Mouse (Mus musculus) lung, postnatal 0 days (tissue): ENCODE data around the gene Msi1. TPM values are rescaled to one million over a fixed set of nuclear protein-coding genes. Genes with fewer than 3 reads are reported as not detected.
A peak's percentile ranks its signal among the peaks of the same experiment; 100 is the strongest.
"Not testable (repeated sequence)": the region's sequence is repeated elsewhere in the genome, so short reads cannot be mapped to it uniquely, and the experiment has no call there.

Experiments
- ATAC-seq: fragments of 200-750 bp; cut with Nextera tagmentation; 2 replicates; pipeline ENCODE4 v1.8.0; 2017; ENCODE audit warnings: moderate library complexity
- DNase-seq: peaks from one replicate; pipeline ENCODE4 v3.0.0-alpha.2; 2016; ENCODE audit warnings: low spot score
- H3K27ac ChIP-seq: fragments of 300-500 bp; sonication (generic); 2 replicates; pipeline ENCODE4 v1.5.1; 2014; ENCODE audit warnings: antibody characterized with exemption, mild to moderate bottlenecking, low read length, mixed read lengths
- H3K27me3 ChIP-seq: fragments of 300-500 bp; sonication (generic); replicated peaks from 2 replicates; pipeline ENCODE4 v1.6.1; 2014; ENCODE audit warnings: low read length, mixed read lengths; ENCODE audit not compliant: insufficient read depth
- H3K36me3 ChIP-seq: fragments of 300-500 bp; sonication (generic); 2 replicates; pipeline ENCODE4 v1.6.1; 2014; ENCODE audit warnings: low read length, mixed read lengths; ENCODE audit not compliant: insufficient read depth
- H3K4me1 ChIP-seq: fragments of 300-500 bp; sonication (generic); 2 replicates; pipeline ENCODE4 v1.6.1; 2014; ENCODE audit warnings: antibody characterized with exemption, low read depth, low read length, mixed read lengths; ENCODE audit not compliant: insufficient read depth
- H3K4me2 ChIP-seq: fragments of 300-500 bp; sonication (generic); replicated peaks from 2 replicates; pipeline ENCODE4 v1.6.1; 2014; ENCODE audit warnings: low read depth, mild to moderate bottlenecking, low read length, moderate library complexity, mixed read lengths
- H3K4me3 ChIP-seq: fragments of 300-500 bp; sonication (generic); 2 replicates; pipeline ENCODE4 v1.5.1; 2014; ENCODE audit warnings: low read depth, low read length
- H3K9ac ChIP-seq: fragments of 300-500 bp; sonication (generic); replicated peaks from 2 replicates; pipeline ENCODE4 v1.6.1; 2014; ENCODE audit warnings: low read depth, mild to moderate bottlenecking
- H3K9me3 ChIP-seq: fragments of 300-500 bp; sonication (generic); 2 replicates; pipeline ENCODE4 v1.6.1; 2016; ENCODE audit warnings: low read length, mixed read lengths
- CTCF ChIP-seq: IDR thresholded peaks from 2 replicates; pipeline ENCODE4 v1.5.1; 2016; ENCODE audit warnings: antibody characterized with exemption, mild to moderate bottlenecking
- EP300 ChIP-seq: IDR thresholded peaks from 2 replicates; pipeline ENCODE4 v1.6.1; 2016; ENCODE audit warnings: antibody characterized with exemption, mild to moderate bottlenecking, control low read depth
- WGBS: fragments of 180-500 bp; shearing (Covaris S2); extraction: QIAGEN DNeasy Blood & Tissue Kit; methylation state at CpG from one replicate; pipeline ENCODE4 v1.1.7; 2014; 5-methylcytosine and 5-hydroxymethylcytosine counted together
- polyA plus RNA-seq: library from polyadenylated mRNA; unstranded; fragments of >200 nt; fragmentation: Nextera tagmentation; extraction: Ambion mirVana; gene quantifications from 2 replicates; pipeline ENCODE4 v1.2.1, GENCODE M21; 2015

Gene Msi1
- polyA plus RNA-seq, 1 experiment from 2014 or later: 1.2 TPM

DNA sequence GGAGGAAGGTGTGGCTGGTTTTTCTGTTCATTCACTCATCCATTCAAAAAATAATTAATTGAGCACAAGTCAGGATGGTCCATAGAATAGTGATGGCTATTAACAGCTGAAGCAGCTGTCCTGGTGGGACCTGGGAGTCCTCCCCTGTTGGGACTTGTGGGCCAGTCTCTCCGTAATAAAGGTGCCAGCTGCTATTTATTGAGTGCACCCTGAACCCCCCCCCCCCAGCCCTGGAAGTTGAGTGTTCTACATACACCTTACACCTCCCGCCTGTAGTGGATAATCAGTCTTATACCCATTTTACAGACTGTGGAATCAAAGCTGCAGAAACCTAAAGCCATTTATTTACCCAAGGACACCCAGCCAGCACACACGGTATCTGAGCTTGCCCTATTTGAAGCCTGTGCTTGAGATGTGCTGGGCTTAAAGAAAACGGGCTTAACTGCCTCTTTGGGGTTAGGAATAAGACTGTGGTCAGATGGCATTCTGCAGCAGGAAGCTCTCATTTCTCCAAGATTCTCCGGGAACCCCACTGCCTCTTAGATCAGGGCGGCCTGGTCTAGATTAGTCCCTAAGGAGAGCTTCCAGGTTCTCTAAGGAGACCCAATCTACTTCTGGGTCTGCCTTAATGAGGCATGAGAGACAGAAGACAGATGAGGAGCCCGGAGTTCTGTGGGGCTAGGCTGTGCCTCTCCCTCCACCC is 8.0 kb downstream of the Msi1 start:
- no peaks in the 10 kb centered on the region for H3K27me3 ChIP-seq
- TF ChIP-seq EP300: no peak
- no peak for TF ChIP-seq CTCF
- no peak overlapping the region for H3K4me2 ChIP-seq
- ATAC-seq (no peak), DNase-seq (no peak)
- H3K27ac ChIP-seq: no peak overlapping the region
- H3K9ac ChIP-seq: no peak overlapping the region
- 77% methylated on average over 7 of the region's 7 CpGs for WGBS
- H3K4me3 ChIP-seq: no peak overlapping the region
- H3K4me1 ChIP-seq: no peaks in the 10 kb centered on the region; the same call in none of the 2 replicates
- no peaks in the 10 kb centered on the region for H3K9me3 ChIP-seq
- H3K36me3 ChIP-seq: no peaks in the 10 kb centered on the region

DNA sequence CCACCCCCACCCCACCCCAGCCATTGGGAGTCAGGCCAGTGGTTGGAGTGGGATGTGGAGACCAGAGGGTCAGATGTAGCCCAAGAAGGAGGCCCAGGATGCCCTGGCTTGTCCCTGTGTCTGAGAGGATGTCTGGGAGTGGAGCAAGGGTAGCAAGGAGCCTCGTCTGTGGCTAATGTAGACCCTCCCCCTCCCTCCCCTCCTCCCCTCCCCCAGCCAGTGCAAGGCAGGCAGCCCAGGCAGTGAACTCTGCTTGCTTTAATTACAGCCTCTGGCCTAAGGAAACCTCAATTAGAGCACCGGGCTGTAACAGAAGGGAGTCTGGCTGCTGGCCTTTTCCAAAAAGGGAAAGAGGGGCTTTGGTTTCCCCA is 8.5 kb downstream of the Msi1 start:
- no peak overlapping the region for H3K27ac ChIP-seq
- TF ChIP-seq EP300: no peak
- no peak for TF ChIP-seq CTCF
- H3K4me3 ChIP-seq: no peak overlapping the region
- no peak for ATAC-seq
- H3K4me1 ChIP-seq: no peaks in the 10 kb centered on the region; the same call in none of the 2 replicates
- no peaks in the 10 kb centered on the region for H3K27me3 ChIP-seq
- WGBS: 53% methylated on average over 2 of the region's 2 CpGs
- no peak overlapping the region for H3K9ac ChIP-seq
- no peak overlapping the region for H3K4me2 ChIP-seq
- no peak for DNase-seq
- no peaks in the 10 kb centered on the region for H3K36me3 ChIP-seq
- H3K9me3 ChIP-seq: no peaks in the 10 kb centered on the region

DNA sequence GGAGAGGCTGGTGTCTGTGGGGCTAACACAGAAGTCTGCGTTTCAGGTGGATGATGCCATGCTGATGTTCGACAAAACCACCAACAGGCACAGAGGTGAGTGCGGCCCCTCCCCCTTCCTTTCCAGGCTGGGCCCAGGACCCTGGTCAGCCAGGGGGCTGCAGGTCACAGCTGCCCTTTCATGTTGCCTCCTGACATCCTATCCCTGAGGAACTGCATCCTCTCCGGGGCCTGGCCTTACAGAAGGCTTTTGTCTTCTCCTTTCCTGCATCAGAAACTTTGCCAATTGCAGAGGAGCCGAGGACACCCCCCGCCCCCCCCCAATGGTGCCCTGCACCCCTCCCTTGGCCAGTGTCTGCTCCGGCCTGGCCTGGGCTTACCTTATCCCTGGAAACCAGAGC is 9.3 kb downstream of the Msi1 start:
- DNase-seq: no peak

DNA sequence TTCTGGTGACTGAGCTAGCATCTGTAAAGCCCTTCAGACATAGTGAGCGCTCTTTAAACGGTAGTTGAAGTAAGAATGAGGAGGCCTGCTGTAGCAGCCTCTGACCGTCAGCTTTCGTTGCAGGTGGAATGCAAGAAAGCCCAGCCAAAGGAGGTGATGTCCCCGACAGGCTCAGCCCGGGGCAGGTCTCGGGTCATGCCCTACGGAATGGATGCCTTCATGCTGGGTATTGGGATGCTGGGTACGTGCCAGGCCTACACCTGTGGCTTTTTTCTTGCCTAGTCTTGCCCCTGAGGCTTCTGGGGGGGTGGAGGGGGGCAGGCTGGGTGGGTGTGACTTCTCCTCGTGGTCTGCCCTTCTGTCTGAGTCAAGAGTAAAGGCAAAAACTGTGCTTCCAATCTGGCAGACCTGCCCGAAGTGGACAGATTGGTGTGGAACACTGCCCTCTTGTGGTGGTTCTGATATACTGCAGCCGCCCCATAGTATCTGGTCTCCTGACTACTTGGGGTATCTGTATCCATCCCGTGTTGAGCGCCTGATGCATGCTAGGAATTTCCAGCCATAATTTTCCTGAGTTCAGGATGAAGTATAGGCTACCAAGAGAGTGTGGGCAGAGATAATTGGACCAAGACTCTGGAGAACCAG is 11.9 kb downstream of the Msi1 start:
- Histone ChIP-seq H3K4me3 (no peak overlapping the region), H3K4me2 (no peak overlapping the region), H3K27ac (no peak overlapping the region), H3K4me1 (no peaks in the 10 kb centered on the region; the same call in none of the 2 replicates), H3K27me3 (no peaks in the 10 kb centered on the region), H3K9me3 (no peaks in the 10 kb centered on the region), H3K36me3 (no peaks in the 10 kb centered on the region), H3K9ac (no peak overlapping the region)
- DNase-seq: peak; percentile 80
- 42% methylated on average over 14 of the region's 14 CpGs for WGBS
- peak; percentile 60; the same call in 1 of the 2 replicates for ATAC-seq
- TF ChIP-seq EP300: no peak
- TF ChIP-seq CTCF: peak; percentile 89

More for the DNA sequence above, 9.3 kb downstream of the Msi1 start:
- no peak for ATAC-seq
- no peak for TF ChIP-seq CTCF
- no peak for TF ChIP-seq EP300
- Histone ChIP-seq H3K36me3 (no peaks in the 10 kb centered on the region), H3K4me2 (no peak overlapping the region), H3K4me1 (no peaks in the 10 kb centered on the region; the same call in none of the 2 replicates), H3K9me3 (no peaks in the 10 kb centered on the region), H3K4me3 (no peak overlapping the region), H3K27ac (no peak overlapping the region), H3K27me3 (no peaks in the 10 kb centered on the region), H3K9ac (no peak overlapping the region)
- 58% methylated on average over 7 of the region's 7 CpGs for WGBS

DNA sequence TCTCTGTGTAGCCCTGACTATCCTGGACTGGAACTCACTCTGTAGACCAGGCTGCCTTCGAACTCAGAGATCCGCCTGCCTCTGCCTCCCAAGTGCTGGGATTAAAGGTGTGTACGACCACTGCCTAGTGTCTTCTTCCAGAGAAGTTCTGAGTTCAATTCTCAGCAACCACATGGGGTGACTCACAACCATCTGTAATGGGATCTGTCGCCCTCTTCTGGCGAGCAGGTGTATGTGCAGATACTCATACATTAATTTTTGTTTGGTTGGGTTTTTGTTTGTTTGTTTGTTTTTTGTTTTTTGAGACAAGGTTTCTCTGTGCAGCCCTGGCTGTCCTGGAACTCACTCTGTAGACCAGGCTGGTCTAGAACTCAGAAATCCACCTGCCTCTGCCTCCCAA is 13.3 kb downstream of the Msi1 start:
- not testable (repeated sequence) for H3K27ac ChIP-seq, H3K4me3 ChIP-seq, H3K27me3 ChIP-seq, DNase-seq, H3K9ac ChIP-seq, H3K9me3 ChIP-seq, H3K4me2 ChIP-seq, H3K4me1 ChIP-seq, H3K36me3 ChIP-seq, ATAC-seq
- peak; percentile 68 for TF ChIP-seq CTCF
- 67% methylated on average over 5 of the region's 5 CpGs for WGBS

DNA sequence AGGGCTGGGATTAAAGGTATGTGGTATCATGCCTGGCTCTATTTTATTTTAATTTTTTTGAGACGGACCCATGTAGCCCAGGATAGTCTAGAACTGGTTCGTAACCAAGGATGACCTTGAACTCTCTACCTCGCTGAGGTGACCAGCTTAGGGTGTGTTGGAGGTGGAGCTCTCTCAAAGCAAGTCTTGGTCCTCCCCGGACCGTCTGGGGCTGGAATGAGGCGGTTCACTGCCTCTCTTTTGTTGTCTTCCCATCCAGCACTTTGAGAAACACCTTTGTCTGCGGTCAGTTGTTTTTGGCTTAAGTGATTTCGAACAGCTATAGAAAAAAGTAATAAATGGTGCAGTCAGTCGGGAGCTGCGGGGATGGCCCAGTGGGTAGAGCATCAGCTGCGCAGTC is 14.7 kb downstream of the Msi1 start:
- Histone ChIP-seq H3K9me3 (no peaks in the 10 kb centered on the region), H3K27me3 (no peaks in the 10 kb centered on the region), H3K36me3 (no peaks in the 10 kb centered on the region), H3K27ac (no peak overlapping the region), H3K4me1 (no peaks in the 10 kb centered on the region), H3K9ac (no peak overlapping the region), H3K4me3 (no peak overlapping the region), H3K4me2 (no peak overlapping the region)
- TF ChIP-seq EP300 (no peak), CTCF (no peak)
- WGBS: 87% methylated on average over 11 of the region's 11 CpGs
- ATAC-seq (no peak), DNase-seq (no peak)
